14 mouse cellular contexts compared by ENCODE assay signal in the genomic region with DNA sequence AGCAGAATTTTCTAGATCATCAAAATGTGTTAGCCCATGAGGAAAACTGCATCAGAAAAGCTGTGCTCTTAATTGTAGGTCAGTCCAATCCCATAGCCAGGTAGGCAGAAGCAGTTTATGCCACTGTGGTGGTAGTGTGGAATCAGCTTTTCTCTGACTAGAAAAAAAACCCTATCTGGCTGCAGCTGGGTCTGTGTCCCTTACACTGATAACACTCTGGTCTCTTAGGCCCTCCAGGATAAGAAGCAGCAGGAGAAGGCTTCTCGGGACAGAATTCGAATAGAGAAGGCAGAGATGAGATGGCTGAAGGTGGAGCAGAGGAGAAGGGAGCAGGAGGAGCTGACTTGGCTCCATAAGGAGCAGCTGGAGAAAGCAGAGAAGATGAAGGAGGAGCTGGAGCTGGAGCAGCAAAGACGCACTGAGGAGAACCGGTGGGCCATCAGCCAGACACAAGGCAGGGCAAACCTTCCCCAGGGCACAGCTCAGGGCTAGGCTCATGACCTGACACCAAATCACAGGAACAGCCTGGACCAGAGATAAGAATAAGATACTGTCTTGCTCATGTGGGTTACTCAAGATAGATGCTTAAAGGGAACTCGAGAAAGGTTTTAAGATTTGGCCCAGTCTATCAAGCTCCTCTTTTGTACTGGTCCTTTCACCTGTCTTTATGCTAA.
"Had no signal": no experiment of that assay in that cellular context is flagged by ENCODE, and none has a peak within 500 bp of the region (broad histone marks: within the 10 kb centered on the region; RNA-seq: fewer than 3 reads in every experiment).

No protein-coding gene starts in this region.

- H3K36me3 ChIP-seq: kidney, embryonic 15.5 days; limb, embryonic 12.5 days; lung, embryonic 15.5 days; midbrain, embryonic 10.5 days; neural tube, embryonic 15.5 days had no signal

- H3K27ac ChIP-seq: kidney, embryonic 15.5 days; lung, embryonic 15.5 days; neural tube, embryonic 15.5 days had no signal

- H3K4me3 ChIP-seq: kidney, embryonic 15.5 days; limb, embryonic 12.5 days; lung, embryonic 15.5 days; midbrain, embryonic 10.5 days; myocyte; neural tube, embryonic 15.5 days had no signal

- DNase-seq: kidney, adult 2 months; kidney, postnatal 14 days; layer of hippocampus, postnatal 36 days; midbrain, embryonic 14.5 days; right cerebral cortex, adult 18-20 months; right cerebral cortex, postnatal 25 days; thymus, postnatal 4 days had no signal

- H3K4me2 ChIP-seq: lung, embryonic 15.5 days; neural tube, embryonic 15.5 days had no signal

- ATAC-seq: intestine, embryonic 16.5 days had no signal

- H3K9ac ChIP-seq: kidney, embryonic 15.5 days; lung, embryonic 15.5 days; neural tube, embryonic 15.5 days had no signal

- H3K9me3 ChIP-seq: kidney, embryonic 15.5 days; limb, embryonic 12.5 days; lung, embryonic 15.5 days; midbrain, embryonic 10.5 days; neural tube, embryonic 15.5 days had no signal

- H3K4me1 ChIP-seq: lung, embryonic 15.5 days; midbrain, embryonic 10.5 days; neural tube, embryonic 15.5 days had no signal

- H3K27me3 ChIP-seq: kidney, embryonic 15.5 days; limb, embryonic 12.5 days; lung, embryonic 15.5 days; neural tube, embryonic 15.5 days had no signal
